Mouse (Mus musculus): ENCODE data around the gene Olfr536.
"Not testable (repeated sequence)": the region's sequence is repeated elsewhere in the genome, so short reads cannot be mapped to it uniquely, and the experiment has no call there.

Gene Olfr536

DNA sequence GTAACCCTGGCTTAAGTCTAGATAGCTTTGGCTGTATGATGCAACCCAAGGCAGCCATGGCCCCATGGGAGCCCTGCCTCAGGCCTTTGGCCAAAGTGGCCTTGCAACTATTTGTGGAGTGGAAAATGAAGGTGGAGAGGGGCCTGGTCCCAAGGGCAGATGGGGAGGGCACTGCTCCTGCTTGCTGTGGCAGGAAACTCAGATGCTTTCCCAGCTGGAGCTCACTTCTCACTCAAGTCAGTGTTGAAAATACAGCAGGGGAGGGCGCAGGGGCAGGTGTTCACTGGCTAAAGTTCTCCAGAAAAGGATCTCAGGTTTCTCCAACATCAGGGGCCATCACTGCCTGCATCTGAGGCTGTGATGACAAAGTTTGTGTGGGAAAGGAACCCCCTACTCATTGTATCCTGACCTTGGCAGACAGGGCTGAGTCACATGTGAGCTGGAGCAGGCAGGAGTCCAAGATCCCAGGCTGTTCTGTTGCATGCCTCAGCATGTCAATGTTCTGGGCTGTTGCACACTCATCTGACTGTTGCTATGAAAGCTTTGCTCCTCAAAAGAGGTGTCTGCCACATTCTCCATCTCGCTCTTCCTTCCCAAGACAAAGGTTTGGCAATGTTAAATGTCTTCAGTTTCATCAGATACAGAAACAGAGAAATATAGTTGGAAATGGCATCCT is at the start of gene Olfr536:
TSS of gene Olfr536 (minus strand) at position 51 of the 676 bp plus-strand sequence.
- DNase-seq: not testable (repeated sequence)

- DNase-seq: no peak
Observed at GRCm38 (mm10) chr7:140539746-140540145, 32.5 kb upstream of the Olfr536 start.

DNA sequence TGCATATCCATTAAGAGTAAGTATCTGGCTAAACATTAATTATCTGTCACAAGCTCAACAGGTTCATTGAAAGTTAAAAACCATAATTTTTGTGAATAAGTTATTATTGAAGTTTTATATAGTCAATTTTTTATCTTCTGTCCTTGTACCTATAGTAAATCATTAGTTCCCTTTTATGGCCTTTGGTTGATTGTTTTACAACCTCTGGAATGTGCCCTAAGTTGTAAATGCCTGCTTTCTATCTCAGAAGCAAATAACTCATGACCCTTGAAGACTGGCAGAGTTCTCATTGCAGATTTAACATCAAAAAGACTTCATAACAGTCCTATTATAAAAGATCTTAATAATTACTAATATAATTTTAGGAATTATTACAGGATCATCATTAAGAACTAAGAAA is 12.5 kb downstream of the Olfr536 start:
- no peak for DNase-seq

DNA sequence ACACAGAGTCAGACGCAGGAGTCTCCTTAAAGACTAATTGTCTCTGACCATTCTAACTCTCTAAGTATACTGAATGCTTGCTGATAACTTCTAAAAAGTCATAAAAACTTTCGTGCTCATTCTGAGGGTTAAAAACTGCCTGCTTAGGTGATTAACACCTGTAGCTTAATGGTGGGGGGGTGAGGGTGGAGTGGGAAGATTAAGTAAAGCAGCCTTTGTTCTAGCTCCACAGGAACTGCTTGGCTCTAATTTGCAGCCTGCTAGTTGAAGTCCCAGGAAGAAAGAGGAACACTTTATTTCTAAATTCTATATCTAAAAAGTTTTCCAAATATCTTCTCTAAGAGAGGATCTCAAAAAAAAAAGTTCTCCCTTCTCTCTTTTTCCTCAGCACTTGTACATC is 13.0 kb downstream of the Olfr536 start:
- no peak for DNase-seq

DNA sequence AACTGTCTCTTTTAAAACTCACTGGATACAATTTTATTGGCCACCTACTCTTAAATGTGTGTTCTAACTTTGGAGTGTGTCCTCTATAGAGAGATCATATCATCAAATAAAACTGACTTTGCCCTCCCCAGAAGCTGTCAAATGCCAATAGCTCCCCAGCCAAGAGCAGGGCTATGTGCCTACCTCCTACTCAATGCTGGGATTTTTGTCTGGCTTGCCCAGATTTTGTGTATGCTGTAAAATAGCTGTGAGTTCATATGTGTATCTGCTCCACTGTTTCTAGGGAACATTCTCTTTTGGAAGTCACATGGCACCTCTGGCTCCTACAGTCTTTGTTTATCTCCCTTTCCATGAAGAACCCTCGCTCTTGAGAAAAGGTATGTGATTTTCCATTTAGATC is 18.2 kb downstream of the Olfr536 start:
- no peak for DNase-seq

GRCm38 (mm10) chr7:140483916-140484315 is 23.3 kb downstream of the Olfr536 start, which contains the start of gene Olfr535:
Gene Olfr535, plus strand, starts transcription at chr7:140484216.
- DNase-seq: no peak

DNA sequence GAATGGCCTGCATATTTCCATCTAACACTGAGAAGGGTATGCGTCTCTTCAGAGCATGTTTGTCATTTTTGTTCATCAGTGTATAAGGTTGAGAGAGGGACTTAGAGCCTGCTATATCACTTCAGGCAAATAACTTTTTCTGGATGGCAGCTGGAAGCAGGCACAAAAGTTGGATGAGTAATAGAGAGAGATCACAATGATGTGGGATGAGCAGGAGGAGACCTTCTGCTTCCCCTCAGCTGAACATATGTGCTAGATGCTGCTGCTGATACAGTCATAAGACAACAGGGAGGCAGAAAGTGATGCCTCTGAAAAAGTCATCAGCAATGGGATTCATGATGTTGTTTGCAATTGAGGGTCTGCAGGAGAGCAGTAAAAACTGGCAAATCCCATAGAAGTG is 28.5 kb downstream of the Olfr536 start:
- DNase-seq: no peak

DNA sequence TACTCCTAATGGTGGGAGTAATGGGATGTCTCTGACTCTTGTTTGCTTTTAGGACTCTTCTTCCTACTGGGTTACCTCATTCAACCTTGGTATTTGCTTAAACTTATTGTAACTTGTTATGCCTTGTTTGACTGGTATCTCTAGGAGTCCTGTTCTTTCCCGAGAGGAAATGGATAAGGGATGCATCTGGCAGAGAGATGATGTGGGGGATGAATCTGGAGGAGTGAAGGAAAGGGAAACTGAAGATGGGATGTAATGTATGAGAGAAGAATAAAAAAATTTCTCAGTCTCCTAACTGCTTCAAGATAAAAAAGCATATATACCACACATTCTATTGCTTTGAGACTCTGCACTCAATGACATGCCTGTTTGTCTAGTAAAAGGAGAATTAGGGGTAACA is 29.3 kb downstream of the Olfr536 start:
- no peak for DNase-seq

GRCm38 (mm10) chr7:140463070-140463469 is 44.1 kb downstream of the Olfr536 start, which contains the start of gene Olfr533:
Gene Olfr533, plus strand, starts transcription at chr7:140463370.
- not testable (repeated sequence) for DNase-seq

Data from heart, adult 11 months (tissue).